Mouse (Mus musculus) erythroblast, adult 5-6 weeks (primary cell): Measurements from ENCODE around the gene Tmc5. TPM values are rescaled to one million over a fixed set of nuclear protein-coding genes. Genes with fewer than 3 reads are reported as not detected.

Experiments used
- total RNA-seq, 2 experiments: library from RNA; stranded (forward) in 1 of 2; stranded (reverse) in 1 of 2; fragments of 150-400 nt in 1 of 2; fragments of 200-764, 138-1000 nt in 1 of 2; gene quantifications; 2 replicates each; pipeline versions ENCODE4 v1.2.3 to v1.2.4; 2015 to 2017; ENCODE audit warnings: low replicate concordance in 2 of 2

Gene Tmc5
- total RNA-seq, 2 experiments from 2014 or later, result not detected

Other genes starting within 250 kb of the Tmc5 start
- not detected in 2 replicates for gene Syt17, start 149.1 kb upstream of the Tmc5 start, total RNA-seq (2015; ENCODE audit: low replicate concordance)
- not detected in 2 replicates for gene Syt17, start 149.1 kb upstream of the Tmc5 start, total RNA-seq (2017; ENCODE audit: low replicate concordance)
- 5.0 and 5.6 TPM in 2 replicates for gene Itpripl2, start 105.3 kb upstream of the Tmc5 start, total RNA-seq (2015; ENCODE audit: low replicate concordance)
- 5.5 and 6.6 TPM in 2 replicates for gene Itpripl2, start 105.3 kb upstream of the Tmc5 start, total RNA-seq (2017; ENCODE audit: low replicate concordance)
- 8.5 and 8.6 TPM in 2 replicates for gene Coq7, start 63.9 kb upstream of the Tmc5 start, total RNA-seq (2015; ENCODE audit: low replicate concordance)
- gene Coq7, start 63.9 kb upstream of the Tmc5 start, total RNA-seq (2017; ENCODE audit: low replicate concordance), result 2.2 and 5.3 TPM in 2 replicates
- gene Tmc7, start 12.6 kb upstream of the Tmc5 start, total RNA-seq (2015; ENCODE audit: low replicate concordance), result not detected in 2 replicates
- gene Tmc7, start 12.6 kb upstream of the Tmc5 start, total RNA-seq (2017; ENCODE audit: low replicate concordance), result 0.14 TPM in 1 of 2 replicates, not detected in the other
- 17.1 and 23.0 TPM in 2 replicates for gene Gde1, start 108.5 kb downstream of the Tmc5 start, total RNA-seq (2015; ENCODE audit: low replicate concordance)
- 11.6 and 19.3 TPM in 2 replicates for gene Gde1, start 108.5 kb downstream of the Tmc5 start, total RNA-seq (2017; ENCODE audit: low replicate concordance)
- 18.3 and 25.1 TPM in 2 replicates for gene Ccp110, start 115.3 kb downstream of the Tmc5 start, total RNA-seq (2015; ENCODE audit: low replicate concordance)
- gene Ccp110, start 115.3 kb downstream of the Tmc5 start, total RNA-seq (2017; ENCODE audit: low replicate concordance), result 20.1 and 27.7 TPM in 2 replicates
- 18.1 and 21.1 TPM in 2 replicates for gene Vps35l, start 142.9 kb downstream of the Tmc5 start, total RNA-seq (2015; ENCODE audit: low replicate concordance)
- gene Vps35l, start 142.9 kb downstream of the Tmc5 start, total RNA-seq (2017; ENCODE audit: low replicate concordance), result 28.6 and 32.9 TPM in 2 replicates